Mouse (Mus musculus): ENCODE results near the gene Daam1. TPM values are rescaled to one million over a fixed set of nuclear protein-coding genes. Genes with fewer than 3 reads are reported as not detected.

The Daam1 gene
- 3.8 TPM in 2 replicates for polyA plus RNA-seq (2015; fragmentation: Nextera tagmentation; extraction: Ambion mirVana)

DNA sequence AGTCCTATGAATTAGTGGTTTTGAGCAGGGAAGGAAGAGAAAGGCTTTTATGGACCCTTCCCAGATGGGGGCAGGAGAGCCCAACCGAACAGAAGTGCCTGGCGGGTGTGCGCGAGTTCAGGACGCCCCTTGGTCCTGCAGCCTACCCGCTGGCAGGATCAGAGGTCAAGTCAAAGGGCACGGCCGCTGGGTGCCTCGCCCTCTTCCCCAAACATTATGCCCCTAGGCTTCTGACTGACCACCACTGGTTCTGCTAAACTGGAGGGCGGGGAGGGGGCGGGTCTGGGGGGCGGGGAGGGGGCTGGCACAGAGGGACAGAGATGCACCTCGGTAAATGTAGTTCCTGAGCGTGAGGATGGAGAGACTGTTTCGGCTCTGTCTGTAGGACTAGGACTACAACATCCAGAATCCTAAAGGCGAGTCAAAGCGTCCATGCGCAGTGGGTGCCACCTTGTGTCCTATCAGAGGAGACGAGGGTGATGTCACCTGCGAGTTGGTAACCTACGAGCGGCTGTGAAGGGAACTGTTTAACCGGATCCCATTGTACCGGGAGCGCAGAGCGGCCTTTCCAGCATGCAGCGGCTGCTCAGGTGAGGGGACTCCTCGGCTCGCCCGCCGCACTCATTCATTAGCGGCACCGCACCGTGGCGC, at the start of gene Daam1:
Gene Daam1 (plus strand): TSS at position 472 of the 651 bp plus-strand sequence.
- peak; percentile 94 for DNase-seq (ENCODE audit: low spot score)

DNA sequence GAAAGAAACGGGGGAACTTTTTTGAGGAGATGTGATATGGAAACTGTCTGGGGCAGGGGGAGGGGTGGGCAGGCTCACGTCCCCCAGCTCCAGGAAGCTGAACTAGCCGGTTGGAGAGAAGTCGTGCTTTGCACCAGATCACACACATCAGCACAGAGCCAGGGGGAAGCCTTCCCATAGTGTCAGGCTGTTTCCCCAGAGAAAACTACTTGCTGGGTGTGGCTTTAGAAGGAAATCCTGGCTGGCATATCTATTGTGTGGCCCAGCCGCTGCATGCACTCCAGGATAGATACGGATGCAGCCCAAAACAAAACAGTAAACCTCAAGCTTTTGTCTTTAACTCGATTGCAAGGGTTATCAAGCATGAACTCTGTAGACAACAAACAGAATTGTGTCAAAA, 49.7 kb upstream of the Daam1 start:
- DNase-seq (ENCODE audit: low spot score), result no peak

DNA sequence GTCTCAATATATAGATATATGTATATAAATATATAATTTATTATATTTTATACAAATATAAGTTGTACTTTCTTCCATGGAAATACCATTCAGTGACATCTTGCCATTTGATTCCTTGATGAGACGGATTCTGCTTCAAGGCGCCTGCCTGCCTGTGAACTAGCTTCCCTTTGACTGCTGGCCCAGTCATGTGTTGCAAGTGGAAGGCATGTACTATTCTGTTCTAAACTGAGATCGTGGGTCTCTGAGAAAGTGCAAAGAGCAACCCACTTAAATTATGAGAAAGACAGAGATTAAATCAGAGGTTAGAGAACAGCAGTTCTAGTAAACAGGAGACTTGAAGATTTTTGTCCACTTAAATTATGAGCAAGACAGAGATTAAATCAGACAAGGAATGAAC, 46.9 kb upstream of the Daam1 start:
- no peak for DNase-seq (ENCODE audit: low spot score)

DNA sequence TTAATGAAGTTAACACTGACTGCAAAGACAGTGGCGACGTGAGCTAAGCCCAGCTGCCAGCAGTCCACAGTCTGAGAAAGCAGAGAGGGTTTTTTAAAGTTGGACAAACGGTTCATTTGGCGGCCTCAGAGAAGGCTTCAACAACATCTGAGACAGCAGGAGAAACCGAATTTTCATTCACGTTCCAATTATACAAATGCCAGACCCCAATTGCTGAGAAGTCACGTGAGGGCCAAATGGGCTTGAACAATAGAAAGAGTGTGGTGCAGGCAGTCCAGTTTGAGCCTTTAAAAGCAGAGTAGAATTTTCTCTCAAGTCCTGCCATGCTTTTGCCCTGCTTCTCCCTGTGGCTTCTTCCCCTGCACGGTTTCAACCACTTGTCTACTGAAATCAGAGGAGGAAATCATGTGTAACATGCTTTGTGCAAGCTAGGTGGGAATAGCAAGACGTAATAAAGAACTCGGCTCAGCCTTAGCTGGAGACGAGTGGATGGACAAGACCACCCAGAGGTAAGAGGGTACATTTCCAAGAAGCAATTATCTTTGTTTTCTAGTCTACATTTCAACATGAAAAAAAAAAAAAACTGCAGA, 46.1 kb upstream of the Daam1 start:
- no peak for DNase-seq (ENCODE audit: low spot score)

DNA sequence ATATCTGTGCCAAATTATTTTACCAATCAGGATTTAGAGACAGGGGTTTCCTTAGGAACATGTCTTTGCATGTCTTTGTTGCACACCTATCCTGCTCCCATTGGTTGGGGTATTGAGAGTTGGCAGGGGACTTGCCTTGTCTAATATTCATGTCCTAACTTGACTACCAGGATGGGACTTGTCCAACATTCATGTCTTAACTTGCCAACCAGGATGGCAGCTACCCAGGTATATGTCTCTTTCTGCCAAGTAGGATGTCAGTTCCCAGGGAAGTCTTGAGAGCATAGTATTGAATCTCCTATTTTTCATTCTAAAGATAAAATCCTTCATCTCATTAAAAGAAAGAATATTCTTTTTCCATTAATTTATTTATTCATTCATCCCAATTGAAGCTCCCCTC, 44.4 kb upstream of the Daam1 start:
- DNase-seq (ENCODE audit: low spot score), result no peak

DNA sequence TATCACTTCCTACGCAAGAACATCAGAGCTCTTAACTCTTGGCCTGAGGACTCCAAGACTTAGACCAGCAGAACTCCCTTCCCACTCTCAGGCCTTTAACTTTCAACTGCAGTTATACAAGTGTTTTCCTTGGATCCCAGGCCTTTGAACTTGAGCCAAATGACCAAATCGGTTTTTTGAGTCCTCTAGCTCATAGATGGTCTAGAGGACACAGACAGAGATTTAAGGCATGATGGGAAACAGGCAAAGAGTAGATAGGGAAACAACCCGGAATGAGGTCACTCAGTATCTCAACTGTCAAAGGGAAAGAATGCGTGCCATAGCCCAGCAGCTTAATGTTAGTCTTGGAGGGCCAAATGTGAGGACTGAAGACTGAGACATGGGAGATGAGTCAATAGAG, 42.1 kb upstream of the Daam1 start:
- no peak for DNase-seq (ENCODE audit: low spot score)

DNA sequence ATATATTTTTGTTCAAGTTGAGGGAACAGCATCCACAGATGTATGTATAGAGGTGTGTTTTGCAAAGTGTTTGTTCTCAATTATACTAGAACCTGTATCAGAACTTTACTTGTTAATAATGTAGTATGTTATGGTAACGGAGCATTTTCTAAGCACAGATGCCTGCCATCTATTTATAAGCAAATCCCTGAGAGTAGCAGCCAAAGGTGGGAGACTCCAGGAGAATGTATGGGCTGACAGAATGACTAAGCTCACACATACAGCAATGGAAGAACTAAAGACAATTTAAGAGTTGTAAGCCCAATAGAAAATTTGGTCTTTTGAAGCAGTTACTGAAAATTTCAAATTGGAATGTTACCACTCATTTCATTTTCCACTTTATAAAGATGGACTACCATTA, 40.3 kb upstream of the Daam1 start:
- no peak for DNase-seq (ENCODE audit: low spot score)

DNA sequence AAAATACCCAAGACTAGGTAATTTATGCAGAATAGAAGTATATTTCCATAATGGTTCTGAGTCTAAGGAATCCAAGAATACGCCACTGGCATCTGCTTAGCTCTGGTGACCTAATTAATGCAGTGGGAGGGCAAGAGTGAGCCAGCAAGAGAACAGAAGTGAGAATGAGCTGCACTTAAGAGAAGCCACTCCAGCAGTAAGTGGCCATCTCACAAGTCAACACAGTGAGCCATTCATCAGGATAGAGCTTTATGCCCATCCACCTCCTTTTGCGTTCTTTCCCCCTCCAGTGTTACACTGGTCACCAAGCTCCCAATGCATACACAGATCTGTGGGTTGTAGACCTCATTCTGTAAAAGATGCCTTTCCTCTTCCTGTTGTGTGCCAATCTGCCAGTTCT, 37.8 kb upstream of the Daam1 start:
- no peak for DNase-seq (ENCODE audit: low spot score)

DNA sequence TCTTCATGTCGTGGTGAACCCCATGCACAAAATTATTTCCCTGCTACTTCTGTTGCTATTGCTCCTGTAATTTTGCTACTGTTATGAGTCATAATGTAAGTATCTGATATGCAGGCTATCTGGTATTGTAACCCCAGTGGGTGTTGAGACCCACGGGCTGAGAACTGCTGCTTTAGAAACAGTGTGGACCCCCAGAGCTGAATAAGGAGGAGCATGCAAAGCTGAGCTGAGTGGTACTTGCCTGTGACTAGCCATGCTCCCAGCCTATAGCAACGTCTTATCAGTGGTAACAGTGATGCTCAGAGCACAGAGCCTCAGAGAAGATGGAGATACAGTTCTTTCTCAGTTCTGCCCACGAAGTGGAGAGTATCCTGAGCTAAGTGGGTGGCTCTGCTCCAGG, 35.3 kb upstream of the Daam1 start:
- no peak for DNase-seq (ENCODE audit: low spot score)

DNA sequence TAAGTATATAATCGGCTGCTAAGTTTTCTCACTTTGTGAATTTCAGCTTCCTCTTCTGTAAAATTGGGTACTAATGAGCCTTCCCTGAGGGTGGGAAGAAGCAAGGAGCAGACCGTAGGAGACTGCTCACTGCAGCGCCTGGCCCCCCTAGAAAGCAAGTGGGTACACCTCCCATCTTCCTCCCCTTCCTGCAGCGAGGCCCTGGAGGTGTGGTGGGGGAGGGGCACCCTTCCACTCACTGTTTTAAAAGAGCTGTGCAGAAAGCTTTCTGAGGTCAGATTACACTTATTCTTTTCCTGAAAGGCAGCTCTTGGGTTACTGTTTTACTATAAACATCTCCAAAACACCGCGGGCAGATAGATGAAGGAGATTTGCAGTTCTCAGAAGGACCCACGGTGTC, 34.4 kb upstream of the Daam1 start:
- DNase-seq (ENCODE audit: low spot score), result no peak

DNA sequence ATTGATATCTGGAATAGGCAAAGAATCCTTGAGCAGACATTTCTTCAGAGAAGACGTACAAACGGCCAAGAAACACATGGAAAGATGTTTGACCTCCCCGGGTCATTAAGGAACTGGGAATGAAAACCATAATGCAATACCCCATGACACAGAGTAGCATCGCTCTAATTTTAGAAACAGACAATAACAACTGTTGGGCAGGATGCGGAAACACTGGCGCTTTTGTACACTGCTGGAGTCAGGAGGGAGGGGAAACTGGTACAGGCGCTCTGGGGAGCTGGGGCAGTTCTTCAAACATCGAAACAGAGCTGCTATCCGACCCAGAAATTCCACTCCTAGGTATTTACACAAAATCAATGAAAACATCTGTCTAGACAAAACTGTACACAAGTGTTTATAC, 23.6 kb upstream of the Daam1 start:
- no peak for DNase-seq (ENCODE audit: low spot score)

DNA sequence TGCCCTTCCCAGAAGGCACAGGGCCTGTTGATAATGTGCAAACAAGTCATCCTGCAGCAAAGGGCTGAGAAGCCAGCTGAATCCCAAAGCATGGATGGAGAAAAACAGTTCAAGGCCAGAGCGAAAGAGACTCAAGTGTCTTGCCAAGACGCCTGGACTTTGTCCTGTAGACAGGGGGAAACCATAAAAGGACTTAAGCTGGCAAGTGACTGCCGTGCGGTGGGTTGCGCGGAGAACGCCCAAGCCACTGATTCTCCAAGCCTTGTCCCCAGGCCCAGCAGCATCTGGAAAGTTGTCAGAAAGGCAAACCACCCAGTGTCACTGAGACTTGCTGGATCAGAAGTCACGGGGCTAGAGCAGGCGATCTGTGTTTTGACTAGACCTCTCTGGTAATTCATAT, 22.2 kb upstream of the Daam1 start:
- DNase-seq (ENCODE audit: low spot score), result no peak

DNA sequence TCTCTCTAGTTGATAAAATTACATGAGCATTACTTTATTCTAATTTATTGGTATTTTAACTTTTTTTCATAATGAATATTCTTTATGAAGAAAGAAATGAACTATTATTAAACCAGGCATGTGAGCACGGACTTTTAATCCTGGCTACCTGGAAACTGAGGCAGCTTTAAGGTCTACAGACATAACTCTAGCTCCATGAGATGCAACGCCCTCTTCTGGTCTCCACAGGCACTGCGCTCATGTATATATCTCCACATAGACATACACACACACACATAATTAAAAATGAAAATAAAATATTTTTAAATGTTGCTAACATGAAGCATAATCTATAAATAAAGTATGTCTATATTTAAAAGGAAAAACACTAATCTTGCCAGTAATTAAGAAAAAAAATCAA, 21.3 kb upstream of the Daam1 start:
- DNase-seq (ENCODE audit: low spot score), result no peak

DNA sequence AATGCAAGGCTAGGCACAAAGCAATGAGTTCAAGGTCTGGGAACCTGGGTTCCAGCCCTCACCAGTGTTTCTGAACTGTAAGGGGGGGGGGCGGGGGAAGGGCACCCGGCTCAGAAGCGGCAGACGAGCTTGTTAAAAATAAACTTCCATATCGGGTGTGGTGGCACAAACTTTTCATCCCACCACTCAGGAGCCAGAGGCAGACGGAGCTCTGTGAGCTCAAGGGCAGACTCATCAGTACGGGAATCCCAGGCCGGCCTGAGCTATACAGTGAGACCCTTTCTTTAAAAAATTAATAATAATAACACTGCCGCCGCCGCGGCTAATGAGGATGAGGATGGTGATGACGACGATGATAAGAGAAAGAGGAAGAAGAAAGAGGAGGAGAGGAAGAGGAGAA, 18.3 kb upstream of the Daam1 start:
- DNase-seq (ENCODE audit: low spot score), result no peak

DNA sequence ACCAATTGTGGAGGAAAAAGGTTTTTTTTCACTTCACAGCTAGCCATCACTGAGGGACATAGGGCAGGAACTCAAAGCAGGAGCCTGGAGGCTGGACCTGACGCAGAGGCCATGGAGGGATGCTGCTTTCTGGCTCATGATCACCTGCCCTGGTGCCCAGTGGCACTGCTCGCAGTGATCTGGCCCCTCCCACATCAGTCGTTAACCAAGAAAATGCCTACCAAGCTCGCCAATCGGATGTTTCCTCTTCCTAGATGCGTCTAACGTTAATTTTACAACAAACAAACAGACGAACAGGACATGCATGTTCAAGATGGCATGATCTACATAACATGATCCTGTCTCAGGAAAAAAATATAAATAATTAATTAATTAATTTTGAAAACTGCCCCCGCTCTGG, 17.6 kb upstream of the Daam1 start:
- DNase-seq (ENCODE audit: low spot score), result no peak

DNA sequence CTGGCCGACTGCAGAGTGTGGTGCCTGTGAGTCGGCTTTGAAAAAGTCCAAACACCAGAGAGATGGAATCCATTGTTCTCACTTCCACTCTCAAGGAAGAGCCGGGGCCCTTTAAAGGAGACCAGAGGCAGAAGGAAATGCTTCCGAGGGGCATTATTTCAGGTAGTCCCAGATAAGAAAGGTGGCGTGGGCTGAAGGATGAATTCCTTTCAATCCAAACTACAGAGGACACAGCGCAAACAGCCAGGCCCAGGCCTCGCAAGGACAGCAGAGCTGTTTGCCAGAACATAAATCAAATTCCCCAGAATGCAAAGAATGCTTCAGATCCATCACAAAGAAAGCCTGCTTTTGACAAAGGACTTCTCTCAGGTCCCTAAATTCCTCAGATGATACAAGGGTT, 17.1 kb upstream of the Daam1 start:
- no peak for DNase-seq (ENCODE audit: low spot score)

DNA sequence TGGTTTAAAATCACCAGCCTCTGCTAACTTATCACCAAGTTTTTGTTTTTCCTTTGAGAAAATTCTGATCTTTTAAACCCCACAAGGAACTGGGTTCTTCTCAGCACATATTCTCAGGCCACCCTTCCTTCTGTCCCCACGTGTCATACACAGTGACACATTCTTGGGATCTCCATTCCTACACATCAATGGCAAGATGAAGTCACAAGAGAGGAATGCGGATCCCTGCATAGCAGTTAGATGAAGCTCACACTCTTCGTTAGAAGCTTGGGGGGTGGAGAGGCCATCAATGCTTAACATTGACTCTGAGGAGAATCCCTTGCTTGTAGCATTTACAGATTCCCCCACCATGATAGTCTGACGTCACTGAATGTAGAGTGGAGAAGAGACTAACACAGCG, 10.8 kb upstream of the Daam1 start:
- DNase-seq (ENCODE audit: low spot score), result no peak

DNA sequence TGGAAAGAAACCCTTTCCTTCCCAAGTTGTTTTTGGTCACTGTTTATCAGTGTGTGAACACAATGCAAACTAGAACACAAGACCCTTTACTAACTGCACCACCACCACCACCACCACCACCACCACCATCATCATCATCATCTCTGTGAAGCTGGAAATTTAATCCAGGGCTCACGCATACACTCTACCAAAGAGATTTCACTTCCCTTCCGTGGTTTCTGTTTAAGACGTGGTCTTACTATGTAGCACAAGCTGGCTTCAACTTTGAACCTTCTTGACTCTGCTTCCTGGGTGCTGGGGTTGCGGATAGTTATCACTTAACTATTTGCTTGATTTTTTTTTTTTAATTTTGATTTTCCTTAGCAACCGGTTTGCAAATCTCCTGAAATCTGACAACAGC, 9.6 kb upstream of the Daam1 start:
- no peak for DNase-seq (ENCODE audit: low spot score)

DNA sequence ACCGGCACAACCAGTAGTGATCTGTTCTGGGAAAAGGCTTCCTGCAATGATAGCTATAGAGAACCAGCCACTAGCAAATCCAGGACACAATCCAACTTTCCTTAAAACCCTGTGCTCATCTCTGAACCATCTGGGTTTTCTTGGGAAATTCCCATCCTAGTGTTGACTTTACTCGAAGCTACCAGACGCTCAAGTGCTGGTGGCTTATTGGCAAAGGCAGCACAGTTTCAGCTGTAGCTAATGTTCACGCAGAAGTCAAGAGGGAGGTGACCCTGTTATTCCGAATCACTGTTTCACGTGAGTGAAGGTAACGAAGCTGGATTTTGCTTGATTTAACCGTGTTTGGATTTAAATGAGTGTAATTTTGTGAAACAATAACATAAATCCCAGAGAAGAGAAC, 9.1 kb upstream of the Daam1 start:
- DNase-seq (ENCODE audit: low spot score), result no peak

DNA sequence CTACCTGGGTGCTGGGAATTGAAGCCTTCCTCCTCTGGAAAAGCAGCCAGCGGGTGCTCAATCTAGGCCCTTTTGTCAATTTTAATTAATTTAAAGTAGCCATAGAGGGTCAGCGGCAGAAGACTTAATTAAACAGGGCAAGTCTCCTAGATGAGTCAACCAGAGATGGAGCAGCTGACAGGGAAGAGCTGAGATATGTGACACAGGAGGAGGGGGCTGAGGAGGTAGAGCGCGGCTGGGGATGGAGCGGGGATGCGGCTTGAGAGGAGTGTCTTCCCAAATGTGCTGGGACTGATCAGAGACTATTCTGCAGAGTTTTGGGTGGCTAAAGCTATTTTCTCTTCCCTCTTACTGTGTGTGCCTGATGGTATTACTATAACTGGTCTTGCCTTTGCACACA, 6.0 kb upstream of the Daam1 start:
- no peak for DNase-seq (ENCODE audit: low spot score)

DNA sequence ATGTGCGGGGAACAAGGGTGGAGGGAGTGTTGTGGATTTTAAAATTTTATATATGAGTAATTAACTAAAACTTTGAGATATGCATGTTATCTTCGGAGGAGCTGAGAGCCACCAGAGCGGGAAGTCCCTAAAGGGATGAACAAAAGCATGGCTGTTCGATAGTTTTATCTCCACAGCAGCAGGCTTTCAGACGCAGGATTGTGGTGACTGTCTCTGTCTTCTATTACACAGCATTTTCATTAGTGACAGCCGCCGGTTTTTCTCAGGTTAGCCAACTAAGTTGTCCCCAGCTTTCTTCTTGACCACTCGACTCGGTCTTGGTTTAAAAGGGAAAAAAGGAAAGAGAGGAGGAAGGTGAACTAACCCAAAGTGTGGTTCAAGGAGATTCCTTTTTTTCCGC, 739 bp upstream of the Daam1 start:
- peak; percentile 4 for DNase-seq (ENCODE audit: low spot score)

DNA sequence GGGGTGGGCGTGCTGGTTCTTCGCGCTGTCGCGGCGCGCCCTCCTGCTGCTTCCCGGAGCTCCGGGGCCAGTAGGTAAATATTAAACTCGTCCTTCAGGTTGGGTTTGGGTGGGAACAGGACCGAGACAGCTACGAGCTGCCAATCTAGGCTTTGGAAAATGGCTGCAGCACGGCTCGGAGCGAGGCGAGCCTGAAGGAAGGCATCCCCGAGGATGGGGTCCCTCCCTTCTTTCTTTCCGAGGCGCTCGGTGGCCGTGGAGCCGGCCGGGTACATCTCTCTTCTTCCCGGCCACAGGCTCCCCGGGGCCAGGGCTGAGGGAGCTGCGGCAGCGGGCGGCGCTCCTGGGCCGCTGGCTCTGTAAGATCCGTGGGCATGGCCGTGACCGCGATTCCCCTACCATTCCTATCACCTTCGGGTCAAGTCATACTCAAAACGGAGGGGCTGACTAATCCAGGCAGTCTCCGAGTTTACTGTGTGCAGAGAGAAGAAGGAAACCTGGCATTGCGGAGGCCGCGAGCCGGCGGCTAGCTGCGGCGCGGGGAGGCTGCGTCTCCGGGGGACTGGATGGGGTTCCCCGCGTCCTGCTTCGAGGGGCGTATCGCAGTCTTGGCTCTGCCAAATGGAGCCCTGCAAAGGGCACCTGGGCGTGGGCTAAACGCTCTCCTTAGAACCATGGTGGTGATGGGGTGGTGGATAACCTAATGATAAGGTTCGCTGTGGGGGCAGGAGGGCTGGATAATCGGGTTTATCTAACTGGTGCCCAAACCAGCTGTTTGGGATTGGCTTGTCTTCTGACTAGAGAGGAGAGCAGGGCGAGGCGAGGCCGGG, 595 bp downstream of the Daam1 start:
- peak; percentile 24 for DNase-seq (ENCODE audit: low spot score)

DNA sequence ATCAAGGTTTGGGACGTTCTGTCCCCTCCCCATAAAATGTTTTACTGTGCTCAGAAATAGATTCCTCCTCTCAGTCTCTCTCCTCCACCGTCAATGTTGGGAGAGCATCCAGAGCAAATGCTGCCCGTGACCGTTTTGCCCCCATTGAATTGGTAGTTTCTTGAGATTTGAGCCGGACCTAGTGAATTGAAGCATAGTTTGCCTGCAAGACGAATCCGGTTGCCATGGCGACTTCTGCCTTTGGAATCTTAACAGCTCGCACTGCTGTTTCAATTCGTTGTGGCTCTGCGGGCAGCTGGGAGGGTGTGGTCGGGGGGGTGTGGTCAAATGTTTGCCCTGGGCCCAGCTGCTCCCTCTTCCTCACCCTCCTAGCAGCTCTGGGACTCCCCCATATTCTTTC, 1.3 kb downstream of the Daam1 start:
- peak; percentile 36 for DNase-seq (ENCODE audit: low spot score)
